Mouse (Mus musculus) midbrain, embryonic 14.5 days (tissue): ENCODE measurements around the gene Slc25a30. TPM values are rescaled to one million over a fixed set of nuclear protein-coding genes. Genes with fewer than 3 reads are reported as not detected.

ENCODE experiments used
- ATAC-seq: fragments of 200-750 bp; cut with Nextera tagmentation; 2 replicates; pipeline ENCODE4 v1.8.0; 2017; ENCODE audit warnings: moderate number of reproducible peaks, moderate library complexity; ENCODE audit not compliant: low FRiP score, low TSS enrichment
- DNase-seq: peaks from one replicate; pipeline ENCODE4 v3.0.0-alpha.2; 2015
- H3K27ac ChIP-seq: fragments of 300-500 bp; sonication (generic); replicated peaks from 2 replicates; pipeline ENCODE4 v1.5.1; 2014; ENCODE audit warnings: mild to moderate bottlenecking, low read depth, low read length, moderate library complexity
- H3K27me3 ChIP-seq: fragments of 300-500 bp; sonication (generic); 2 replicates; pipeline ENCODE4 v1.6.1; 2014; ENCODE audit warnings: low read length, control low read depth, mixed read lengths; ENCODE audit not compliant: control insufficient read depth, insufficient read depth
- H3K36me3 ChIP-seq: fragments of 300-500 bp; sonication (generic); 2 replicates; pipeline ENCODE4 v1.6.1; 2014; ENCODE audit warnings: low read length, control low read depth; ENCODE audit not compliant: control insufficient read depth, insufficient read depth
- H3K4me1 ChIP-seq: fragments of 300-500 bp; sonication (generic); 2 replicates; pipeline ENCODE4 v1.6.1; 2014; ENCODE audit warnings: mild to moderate bottlenecking, antibody characterized with exemption, low read length, control low read depth; ENCODE audit not compliant: control insufficient read depth, insufficient read depth
- H3K4me2 ChIP-seq: fragments of 300-500 bp; sonication (generic); 2 replicates; pipeline ENCODE4 v1.6.1; 2014; ENCODE audit warnings: mild to moderate bottlenecking, low read length, moderate library complexity
- H3K4me3 ChIP-seq: fragments of 300-500 bp; sonication (generic); replicated peaks from 2 replicates; pipeline ENCODE4 v1.5.1; 2014; ENCODE audit warnings: low read depth, low read length
- H3K9ac ChIP-seq: fragments of 300-500 bp; sonication (generic); replicated peaks from 2 replicates; pipeline ENCODE4 v1.6.1; 2014; ENCODE audit warnings: mild to moderate bottlenecking, low read length, moderate library complexity
- H3K9me3 ChIP-seq: fragments of 300-500 bp; sonication (generic); 2 replicates; pipeline ENCODE4 v1.6.1; 2016; ENCODE audit warnings: low read length, control low read depth, mixed read lengths; ENCODE audit not compliant: control insufficient read depth
- WGBS: fragments of 180-500 bp; shearing (Covaris S2); extraction: QIAGEN DNeasy Blood & Tissue Kit; methylation state at CpG from one replicate; pipeline ENCODE4 v1.1.7; 2014; 5-methylcytosine and 5-hydroxymethylcytosine counted together
- polyA plus RNA-seq: library from polyadenylated mRNA; unstranded; fragments of >200 nt; fragmentation: Nextera tagmentation; extraction: Ambion mirVana; gene quantifications from 2 replicates; pipeline ENCODE4 v1.2.1, GENCODE M21; 2014

The Slc25a30 gene
- polyA plus RNA-seq, 1 experiment from 2014 or later, result 15.6 TPM

GRCm38 (mm10) chr14:75797769-75798386 is 11.0 kb upstream of the Slc25a30 start:
- Histone ChIP-seq H3K4me2 (no peak overlapping the region), H3K4me1 (no peaks in the 10 kb centered on the region), H3K4me3 (no peak overlapping the region), H3K9ac (no peak overlapping the region), H3K27ac (no peak overlapping the region), H3K36me3 (no peaks in the 10 kb centered on the region), H3K27me3 (no peaks in the 10 kb centered on the region), H3K9me3 (no peaks in the 10 kb centered on the region)
- ATAC-seq (no peak), DNase-seq (no peak)
- WGBS, result 68% methylated on average over 5 of the region's 5 CpGs

GRCm38 (mm10) chr14:75795918-75796317 is 9.1 kb upstream of the Slc25a30 start:
- Histone ChIP-seq H3K4me3 (no peak overlapping the region), H3K27me3 (no peaks in the 10 kb centered on the region), H3K36me3 (no peaks in the 10 kb centered on the region), H3K9ac (no peak overlapping the region), H3K27ac (no peak overlapping the region), H3K4me1 (no peaks in the 10 kb centered on the region), H3K9me3 (no peaks in the 10 kb centered on the region), H3K4me2 (no peak overlapping the region)
- WGBS, result 89% methylated on average over 4 of the region's 4 CpGs
- DNase-seq (no peak), ATAC-seq (no peak)

GRCm38 (mm10) chr14:75794726-75795125 is 7.9 kb upstream of the Slc25a30 start:
- no peaks in the 10 kb centered on the region for H3K9me3 ChIP-seq
- 77% methylated on average over 5 of the region's 5 CpGs for WGBS

GRCm38 (mm10) chr14:75794324-75794723 is 7.5 kb upstream of the Slc25a30 start:
- H3K4me2 ChIP-seq, result no peak overlapping the region
- H3K4me3 ChIP-seq, result no peak overlapping the region
- H3K4me1 ChIP-seq, result no peaks in the 10 kb centered on the region
- no peak overlapping the region for H3K9ac ChIP-seq
- no peaks in the 10 kb centered on the region for H3K36me3 ChIP-seq
- no peak overlapping the region for H3K27ac ChIP-seq
- ATAC-seq, result no peak
- H3K9me3 ChIP-seq, result no peaks in the 10 kb centered on the region
- no peak for DNase-seq
- no peaks in the 10 kb centered on the region for H3K27me3 ChIP-seq
- WGBS, result 67% methylated on average over 6 of the region's 6 CpGs

More at GRCm38 (mm10) chr14:75794726-75795125, 7.9 kb upstream of the Slc25a30 start:
- Histone ChIP-seq H3K36me3 (no peaks in the 10 kb centered on the region), H3K4me1 (no peaks in the 10 kb centered on the region), H3K9ac (no peak overlapping the region), H3K4me2 (no peak overlapping the region), H3K4me3 (no peak overlapping the region), H3K27ac (no peak overlapping the region), H3K27me3 (no peaks in the 10 kb centered on the region)
- DNase-seq, result no peak
- ATAC-seq, result no peak

GRCm38 (mm10) chr14:75793110-75793509 is 6.3 kb upstream of the Slc25a30 start:
- H3K9ac ChIP-seq, result no peak overlapping the region
- no peak for DNase-seq
- H3K4me3 ChIP-seq, result no peak overlapping the region
- H3K4me1 ChIP-seq, result no peaks in the 10 kb centered on the region
- H3K9me3 ChIP-seq, result no peaks in the 10 kb centered on the region
- no peak overlapping the region for H3K27ac ChIP-seq
- no peak overlapping the region for H3K4me2 ChIP-seq
- H3K36me3 ChIP-seq, result no peaks in the 10 kb centered on the region
- WGBS, result 94% methylated on average over 4 of the region's 4 CpGs
- H3K27me3 ChIP-seq, result no peaks in the 10 kb centered on the region
- no peak for ATAC-seq

GRCm38 (mm10) chr14:75791372-75791771 is 4.5 kb upstream of the Slc25a30 start:
- Histone ChIP-seq H3K4me3 (no peak overlapping the region), H3K27ac (no peak overlapping the region), H3K4me1 (no peaks in the 10 kb centered on the region), H3K9me3 (no peaks in the 10 kb centered on the region), H3K9ac (no peak overlapping the region), H3K27me3 (no peaks in the 10 kb centered on the region), H3K4me2 (no peak overlapping the region), H3K36me3 (no peaks in the 10 kb centered on the region)
- DNase-seq, result no peak
- ATAC-seq, result no peak
- 91% methylated on average over 3 of the region's 3 CpGs for WGBS

- DNase-seq (no peak), ATAC-seq (no peak)
- no peak overlapping the region for H3K4me3 ChIP-seq
- no peak overlapping the region for H3K27ac ChIP-seq
- H3K4me1 ChIP-seq, result 0 out of 2 replicates have a peak, but pooled peaks cover 4% of the 10 kb centered on the region
- no peak overlapping the region for H3K9ac ChIP-seq
- WGBS, result 88% methylated on average over 3 of the region's 3 CpGs
- H3K27me3 ChIP-seq, result no peaks in the 10 kb centered on the region
- H3K9me3 ChIP-seq, result no peaks in the 10 kb centered on the region
- H3K36me3 ChIP-seq, result no peaks in the 10 kb centered on the region
- H3K4me2 ChIP-seq, result no peak overlapping the region
These were observed 3.7 kb upstream of the Slc25a30 start for GRCm38 (mm10) chr14:75790411-75790996.

GRCm38 (mm10) chr14:75789291-75789690 is 2.5 kb upstream of the Slc25a30 start:
- H3K27ac ChIP-seq, result no peak overlapping the region

GRCm38 (mm10) chr14:75787794-75788175 is 948 bp upstream of the Slc25a30 start:
- no peaks in the 10 kb centered on the region for H3K9me3 ChIP-seq
- no peaks in the 10 kb centered on the region for H3K36me3 ChIP-seq
- H3K27ac ChIP-seq, result no peak overlapping the region
- DNase-seq (no peak), ATAC-seq (no peak)
- H3K27me3 ChIP-seq, result no peaks in the 10 kb centered on the region
- H3K4me3 ChIP-seq, result no peak overlapping the region
- H3K4me1 ChIP-seq, result 0 out of 2 replicates have a peak, but pooled peaks cover 5% of the 10 kb centered on the region
- H3K9ac ChIP-seq, result no peak overlapping the region
- whole genome bisulfite sequencing, result 38% methylated on average over 7 of the region's 7 CpGs
- H3K4me2 ChIP-seq, result no peak overlapping the region; the same call in 1 of the 2 replicates

More at GRCm38 (mm10) chr14:75789291-75789690, 2.5 kb upstream of the Slc25a30 start:
- Histone ChIP-seq H3K36me3 (no peaks in the 10 kb centered on the region), H3K9ac (no peak overlapping the region), H3K27me3 (no peaks in the 10 kb centered on the region), H3K9me3 (no peaks in the 10 kb centered on the region), H3K4me2 (no peak overlapping the region), H3K4me1 (0 out of 2 replicates have a peak, but pooled peaks cover 5% of the 10 kb centered on the region), H3K4me3 (no peak overlapping the region)
- 84% methylated on average over 6 of the region's 6 CpGs for WGBS
- ATAC-seq (no peak), DNase-seq (no peak)
